Mouse (Mus musculus) lung, adult 2 months (tissue): ENCODE results near the gene Tfb2m. TPM values are rescaled to one million over a fixed set of nuclear protein-coding genes. Genes with fewer than 3 reads are reported as not detected.

Source experiments
- DNase-seq: peaks from one replicate; pipeline ENCODE4 v3.0.0; 2022
- H3K4me1 ChIP-seq: fragments of 200-500 bp; 2 replicates; pipeline ENCODE4 v1.6.1; 2011; ENCODE audit warnings: low read length; ENCODE audit not compliant: control insufficient read depth, insufficient read depth
- H3K4me3 ChIP-seq: fragments of 200-500 bp; replicated peaks from 2 replicates; pipeline ENCODE3; 2011; ENCODE audit warnings: low read depth, mild to moderate bottlenecking, control low read depth, low read length; ENCODE audit errors: extremely low read depth
- CTCF ChIP-seq: fragments of 200-500 bp; IDR thresholded peaks from 2 replicates; pipeline ENCODE4 v1.5.1; 2011; ENCODE audit warnings: mild to moderate bottlenecking, low read length, control low read depth; ENCODE audit not compliant: insufficient read depth
- POLR2A ChIP-seq: fragments of 200-500 bp; IDR thresholded peaks from 2 replicates; pipeline ENCODE4 v1.6.1; 2011; ENCODE audit warnings: low read depth, mild to moderate bottlenecking, control low read depth, low read length, borderline replicate concordance; ENCODE audit errors: extremely low read depth
- WGBS: fragments of 180-500 bp; shearing (Covaris S2); methylation state at CpG from one replicate; pipeline ENCODE4 v1.1.7; 2018; 5-methylcytosine and 5-hydroxymethylcytosine counted together
- polyA plus RNA-seq: library from polyadenylated mRNA; depleted of rRNA; stranded (reverse); fragments of >200 nt; gene quantifications from 2 replicates; pipeline ENCODE4 v1.2.3, GENCODE M21; 2012

Gene Tfb2m
- polyA plus RNA-seq, 1 experiment: 8.4 TPM

DNA sequence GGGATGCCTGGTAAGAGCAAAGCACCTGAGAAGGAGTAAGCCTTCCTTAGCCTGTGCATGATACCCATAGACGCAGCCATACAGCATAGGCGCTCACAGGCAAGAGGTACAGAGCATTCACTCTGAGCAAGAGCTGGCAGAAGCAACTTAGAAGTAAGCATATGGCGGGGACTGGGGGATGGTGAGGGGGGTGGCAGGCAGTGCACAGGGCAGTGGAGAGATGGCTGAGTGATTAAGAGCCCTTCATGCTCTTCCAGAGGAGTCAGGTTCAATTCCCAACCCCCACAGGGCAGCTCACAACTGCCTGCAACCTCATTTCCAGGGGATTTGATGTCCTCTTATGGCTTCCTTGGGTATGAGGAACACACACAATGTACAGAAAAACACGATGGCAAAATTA is 17.1 kb upstream of the Tfb2m start:
- peaks cover 24% of the 10 kb centered on the region for H3K4me1 ChIP-seq
- TF ChIP-seq POLR2A: no peak
- TF ChIP-seq CTCF: no peak

DNA sequence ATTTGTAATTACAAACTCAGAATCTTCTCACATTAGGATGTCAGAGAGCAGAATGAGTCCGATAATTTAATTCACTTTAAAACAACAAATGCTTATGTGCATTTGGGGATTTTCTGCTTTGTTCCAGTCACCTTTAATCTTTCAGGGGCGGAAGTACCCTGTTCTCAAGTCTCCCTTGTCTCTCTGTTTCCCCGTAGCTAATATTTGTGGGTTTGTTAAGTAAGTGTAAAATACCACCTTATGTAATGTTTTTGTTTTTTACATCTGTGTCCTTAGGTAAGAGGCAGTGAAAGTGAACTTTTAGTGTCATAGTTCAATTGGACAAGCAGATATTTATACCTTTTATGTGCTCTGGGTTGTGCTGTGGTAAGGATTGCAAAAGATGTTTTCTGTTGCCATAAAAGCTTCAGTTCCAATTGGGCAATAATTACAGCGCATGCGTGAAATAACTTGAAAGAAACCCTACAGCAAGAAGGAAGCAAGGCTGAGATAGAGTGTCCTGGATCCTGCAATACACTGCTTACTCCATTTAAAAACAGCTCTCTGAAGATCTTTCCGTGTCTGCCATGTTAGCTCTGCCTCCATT is 14.9 kb upstream of the Tfb2m start:
- 64% methylated on average over 6 of the region's 6 CpGs for WGBS
- peaks cover 24% of the 10 kb centered on the region for H3K4me1 ChIP-seq
- TF ChIP-seq POLR2A: no peak
- TF ChIP-seq CTCF: no peak
- DNase-seq: no peak
- no peak overlapping the region for H3K4me3 ChIP-seq

More for the DNA sequence above, 17.1 kb upstream of the Tfb2m start:
- 85% methylated on average over 4 of the region's 4 CpGs for WGBS
- no peak overlapping the region for H3K4me3 ChIP-seq
- DNase-seq: no peak

- 34% methylated on average over 11 of the region's 11 CpGs for WGBS
- DNase-seq: no peak
Measured at GRCm38 (mm10) chr1:179559446-179560194, 13.6 kb upstream of the Tfb2m start.

GRCm38 (mm10) chr1:179556921-179557320 is 10.9 kb upstream of the Tfb2m start:
- peaks cover 31% of the 10 kb centered on the region for H3K4me1 ChIP-seq
- WGBS: 75% methylated on average over 3 of the region's 3 CpGs
- TF ChIP-seq CTCF (no peak), POLR2A (no peak)
- no peak for DNase-seq
- no peak overlapping the region for H3K4me3 ChIP-seq

More at GRCm38 (mm10) chr1:179559446-179560194, 13.6 kb upstream of the Tfb2m start:
- no peak overlapping the region for H3K4me3 ChIP-seq
- TF ChIP-seq CTCF (no peak), POLR2A (no peak)
- H3K4me1 ChIP-seq: peaks cover 24% of the 10 kb centered on the region

DNA sequence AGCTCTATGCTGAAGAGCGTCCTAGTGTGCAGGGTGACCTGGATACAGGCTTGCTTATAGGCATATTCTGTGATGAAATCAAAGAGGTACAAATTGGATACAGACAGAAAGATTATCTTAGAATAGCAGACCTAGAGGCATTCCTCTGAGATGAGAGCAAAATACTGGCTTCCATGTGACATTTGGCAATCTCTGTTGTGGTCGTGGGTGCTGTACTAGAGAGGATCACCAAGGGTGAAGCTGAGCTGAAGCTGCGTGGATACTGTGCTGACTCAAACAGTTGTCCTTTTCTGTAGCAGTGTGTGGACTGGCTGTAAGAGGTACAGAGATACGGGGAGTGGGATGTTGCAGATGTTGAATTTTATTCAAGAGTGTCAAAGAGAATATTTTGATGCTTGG is 7.9 kb upstream of the Tfb2m start:
- peaks cover 13% of the 10 kb centered on the region for H3K4me1 ChIP-seq
- DNase-seq: no peak
- H3K4me3 ChIP-seq: no peak overlapping the region
- TF ChIP-seq POLR2A (no peak), CTCF (no peak)
- WGBS: 60% methylated on average over 4 of the region's 4 CpGs

GRCm38 (mm10) chr1:179553197-179553948 is 7.3 kb upstream of the Tfb2m start:
- 40% methylated on average over 5 of the region's 5 CpGs for WGBS
- H3K4me3 ChIP-seq: no peak overlapping the region
- TF ChIP-seq CTCF (no peak), POLR2A (no peak)
- peaks cover 13% of the 10 kb centered on the region for H3K4me1 ChIP-seq
- no peak for DNase-seq

GRCm38 (mm10) chr1:179552751-179553150 is 6.7 kb upstream of the Tfb2m start:
- no peak for DNase-seq
- Histone ChIP-seq H3K4me3 (no peak overlapping the region), H3K4me1 (peaks cover 17% of the 10 kb centered on the region)
- 52% methylated on average over 7 of the region's 7 CpGs for WGBS
- TF ChIP-seq POLR2A: no peak
- no peak for TF ChIP-seq CTCF

DNA sequence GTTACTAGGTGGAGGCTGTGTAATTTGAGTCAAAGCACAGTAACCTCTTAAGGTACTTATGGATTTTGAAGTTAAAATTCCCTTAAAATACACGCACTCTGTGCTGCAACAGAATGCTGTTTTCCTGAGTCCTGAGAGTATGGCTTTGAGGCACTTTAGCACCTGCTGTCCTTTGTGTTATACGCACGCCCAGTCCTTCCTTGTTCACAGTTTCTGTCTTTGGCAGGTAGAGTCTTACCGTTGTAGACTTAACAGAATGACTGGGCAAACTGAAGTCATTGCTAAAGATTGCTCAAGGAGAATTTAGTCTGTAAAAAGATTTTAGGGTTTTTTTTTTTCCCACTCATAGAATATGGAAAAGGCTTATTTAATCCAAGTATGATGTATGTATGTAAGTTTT is 5.9 kb upstream of the Tfb2m start:
- H3K4me3 ChIP-seq: no peak overlapping the region
- no peak for DNase-seq
- 73% methylated on average over 4 of the region's 4 CpGs for WGBS
- peaks cover 21% of the 10 kb centered on the region for H3K4me1 ChIP-seq
- TF ChIP-seq POLR2A: no peak
- no peak for TF ChIP-seq CTCF

GRCm38 (mm10) chr1:179551336-179551735 is 5.3 kb upstream of the Tfb2m start:
- DNase-seq: no peak
- no peak overlapping the region for H3K4me3 ChIP-seq
- WGBS: 49% methylated on average over 3 of the region's 3 CpGs
- H3K4me1 ChIP-seq: peaks cover 21% of the 10 kb centered on the region
- TF ChIP-seq CTCF: no peak
- TF ChIP-seq POLR2A: no peak
